Mouse (Mus musculus) liver (tissue): ENCODE measurements around the gene Slc10a1.
A peak's percentile ranks its signal among the peaks of the same experiment; 100 is the strongest.

Experiments
- DNase-seq: peaks from one replicate; pipeline ENCODE4 v3.0.0-alpha.2; 2020; ENCODE audit warnings: mixed read lengths

Gene Slc10a1

DNA sequence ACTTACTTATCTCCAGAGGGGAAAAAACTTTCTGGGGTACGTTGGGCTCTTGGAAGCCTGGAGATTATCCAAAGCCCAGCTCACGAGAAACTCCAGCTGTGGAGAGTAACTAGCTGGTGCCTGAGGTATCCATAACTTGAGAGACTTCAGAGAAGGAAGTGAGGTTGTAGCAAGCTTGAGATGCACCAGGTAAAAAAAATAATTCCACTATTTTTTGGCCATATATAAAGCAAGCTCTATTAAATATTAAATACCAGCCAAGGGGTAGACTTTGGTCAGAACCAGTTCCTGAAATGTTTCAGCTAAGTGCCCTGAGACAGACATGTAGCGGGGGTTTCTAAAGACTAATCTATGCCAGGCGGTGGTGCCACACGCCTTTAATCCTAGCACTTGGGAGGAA lies at the start of gene Slc10a1:
Gene Slc10a1, minus strand, starts transcription at position 101 of the 400 bp plus-strand sequence.
- DNase-seq: no peak

DNA sequence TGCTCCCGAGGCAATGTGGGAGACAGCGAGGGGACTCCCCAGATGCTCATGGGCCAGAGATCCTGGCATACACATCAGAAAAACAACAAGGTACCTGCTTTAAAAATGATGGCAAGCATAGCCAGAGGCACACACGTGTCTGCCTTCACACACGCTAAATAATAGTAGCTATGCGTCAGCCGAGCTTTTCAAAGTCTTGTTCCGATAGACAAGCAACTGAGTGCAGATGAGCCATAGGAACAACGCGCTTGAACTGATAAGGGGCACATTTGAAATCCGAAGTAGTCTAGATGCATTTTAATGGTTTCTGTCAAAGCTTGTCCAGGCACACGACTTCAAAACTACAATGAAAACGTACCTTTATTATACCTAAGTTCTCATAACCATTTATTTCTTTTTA lies 49.1 kb upstream of the Slc10a1 start:
- DNase-seq: no peak

DNA sequence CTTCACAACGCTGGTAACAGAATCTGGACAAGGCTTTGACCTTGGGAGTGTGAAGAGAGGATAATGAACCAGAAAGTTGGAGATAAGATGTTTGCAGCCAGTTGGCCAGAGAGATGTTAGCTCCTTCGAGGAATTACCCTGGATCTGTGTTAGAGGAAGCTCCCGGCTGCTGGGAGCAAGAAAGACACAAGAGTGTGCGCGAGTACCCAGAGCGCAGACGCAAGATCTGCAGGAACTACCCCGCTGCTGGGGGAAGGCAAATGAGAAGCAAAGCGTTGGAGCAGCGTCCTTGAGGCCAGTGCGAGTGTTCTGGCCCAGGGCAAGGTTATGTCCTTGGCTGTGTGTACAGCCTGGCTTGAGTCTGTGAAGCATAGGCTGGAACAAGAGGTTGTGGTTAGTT lies 45.0 kb upstream of the Slc10a1 start:
- DNase-seq: no peak

DNA sequence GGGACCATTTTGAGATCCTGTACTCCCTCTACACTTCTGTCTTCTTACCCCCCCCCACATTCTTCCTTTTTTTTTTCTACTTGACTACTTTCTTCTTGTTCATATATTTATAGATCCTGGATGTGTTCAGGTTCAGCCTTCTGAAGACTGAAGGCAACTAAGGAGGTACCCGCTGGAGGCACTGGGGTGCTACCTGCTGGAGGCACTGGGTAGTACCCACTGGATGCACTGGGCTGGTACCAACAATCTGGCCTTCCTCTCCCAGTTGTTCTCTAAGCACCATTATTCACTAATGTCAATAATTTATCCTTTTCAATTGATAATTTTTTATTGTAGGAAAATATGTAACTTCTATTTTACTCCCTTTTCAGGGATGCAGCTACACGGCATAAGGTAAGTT lies 43.5 kb upstream of the Slc10a1 start:
- no peak for DNase-seq

DNA sequence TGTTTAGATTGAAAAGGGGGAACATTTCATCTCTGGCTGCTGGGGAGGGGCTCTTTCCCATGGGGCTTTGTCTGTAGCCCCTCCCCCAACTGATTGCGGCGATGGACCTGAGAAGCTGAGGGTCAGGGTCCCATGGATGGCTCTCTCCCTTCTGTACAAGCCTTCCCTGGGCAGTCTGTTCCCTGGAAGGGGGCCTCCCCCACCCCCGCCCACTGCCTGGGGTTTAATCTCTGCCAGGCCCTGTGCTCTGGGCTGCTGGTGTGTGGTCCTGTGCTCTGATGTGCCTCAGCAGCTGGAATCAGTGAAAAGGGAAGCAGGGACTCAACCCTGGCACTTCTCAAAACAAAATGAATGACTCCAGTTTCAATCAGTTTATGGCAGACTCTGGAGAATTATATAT lies 41.3 kb upstream of the Slc10a1 start:
- no peak for DNase-seq

DNA sequence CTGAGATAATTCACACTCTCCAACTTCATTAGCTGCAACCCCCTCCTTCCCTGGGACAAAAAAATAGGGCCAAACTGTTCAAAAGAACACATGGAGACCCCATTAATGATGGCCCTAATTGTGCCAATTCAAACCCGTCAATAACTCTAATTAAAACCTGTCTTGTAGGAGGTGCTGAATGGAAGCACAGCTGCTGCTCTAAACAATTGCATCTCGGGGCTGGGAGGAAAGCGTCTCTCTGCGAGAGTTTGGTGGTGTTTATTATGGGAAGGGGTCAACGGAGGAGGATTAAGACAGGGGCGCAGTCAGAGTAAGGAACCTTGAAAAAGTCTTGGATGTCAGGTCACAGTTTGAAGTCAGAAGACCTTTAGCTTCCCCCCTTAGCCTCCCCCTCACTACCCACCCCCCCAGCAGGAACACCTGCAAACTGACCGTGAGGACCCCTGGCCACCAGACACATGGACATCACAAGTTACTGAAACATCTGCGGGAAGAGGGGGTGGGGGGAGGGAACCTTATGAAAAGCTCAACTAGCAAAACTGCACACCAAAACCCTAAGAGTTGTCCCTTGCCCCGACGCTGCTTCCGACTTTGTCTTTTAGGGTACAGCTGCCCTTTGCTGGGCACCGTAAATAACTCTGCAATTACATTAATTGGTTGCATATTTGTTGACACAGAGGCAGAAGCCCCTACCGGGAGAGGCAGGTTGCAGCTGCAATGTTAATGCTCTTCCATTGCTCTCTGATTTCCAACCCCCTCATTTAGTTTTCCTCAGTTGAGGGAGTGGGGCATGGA lies 34.5 kb upstream of the Slc10a1 start:
- DNase-seq: no peak

DNA sequence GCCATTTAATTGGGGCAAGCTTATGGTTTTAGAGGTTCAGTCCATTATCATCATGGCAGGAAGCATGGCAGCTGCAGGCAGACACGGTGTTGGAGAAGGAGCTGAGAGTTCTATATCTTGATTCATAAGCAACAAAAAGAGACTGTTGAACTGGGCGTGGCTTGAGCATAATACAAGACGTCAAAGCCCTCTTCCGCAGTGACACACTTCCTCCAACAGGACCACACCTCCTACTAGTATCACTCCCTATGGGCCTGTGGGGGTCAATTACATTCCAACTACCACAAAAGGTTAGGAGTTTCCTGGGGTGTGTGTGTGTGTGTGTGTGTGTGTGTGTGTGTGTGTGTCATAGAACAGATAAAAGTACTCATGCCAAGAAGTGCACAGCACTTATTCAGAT lies 32.4 kb upstream of the Slc10a1 start:
- DNase-seq: no peak

DNA sequence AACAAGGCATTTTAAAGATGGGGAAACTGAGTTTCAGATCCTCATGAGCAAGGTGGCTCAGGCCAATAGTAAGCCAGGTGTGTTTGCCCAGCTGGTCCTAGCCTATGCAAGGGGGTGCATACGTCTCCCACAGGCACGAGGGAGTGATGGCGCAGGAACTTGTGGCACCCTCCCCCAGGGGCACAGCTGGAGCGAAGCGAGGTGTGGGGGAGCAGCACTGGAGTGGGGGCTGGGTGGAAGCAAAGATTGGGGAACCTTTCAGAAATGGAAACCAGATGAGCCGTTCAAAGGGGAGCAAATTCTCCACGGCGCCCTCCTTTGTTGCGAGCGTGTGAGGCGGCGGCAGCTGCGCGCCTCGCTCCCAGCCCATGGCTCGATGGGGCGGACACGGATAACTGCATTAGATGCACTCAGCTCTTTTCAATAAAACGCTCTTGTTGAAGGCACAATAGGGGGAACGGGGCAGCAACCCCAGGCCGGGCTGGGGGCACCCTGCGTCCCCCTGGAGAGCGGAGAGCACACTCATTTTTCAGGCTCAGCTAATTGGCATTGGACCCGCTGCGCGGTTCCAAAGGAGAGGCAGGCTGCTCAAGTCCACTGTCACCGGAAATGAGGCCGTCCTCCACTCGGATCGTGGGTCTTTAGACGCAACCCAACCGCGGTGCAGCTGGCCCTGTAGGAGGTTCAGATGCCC lies 30.2 kb upstream of the Slc10a1 start:
- DNase-seq: no peak

- no peak for DNase-seq
Observed at GRCm38 (mm10) chr12:80997652-80998051, 29.1 kb upstream of the Slc10a1 start.

DNA sequence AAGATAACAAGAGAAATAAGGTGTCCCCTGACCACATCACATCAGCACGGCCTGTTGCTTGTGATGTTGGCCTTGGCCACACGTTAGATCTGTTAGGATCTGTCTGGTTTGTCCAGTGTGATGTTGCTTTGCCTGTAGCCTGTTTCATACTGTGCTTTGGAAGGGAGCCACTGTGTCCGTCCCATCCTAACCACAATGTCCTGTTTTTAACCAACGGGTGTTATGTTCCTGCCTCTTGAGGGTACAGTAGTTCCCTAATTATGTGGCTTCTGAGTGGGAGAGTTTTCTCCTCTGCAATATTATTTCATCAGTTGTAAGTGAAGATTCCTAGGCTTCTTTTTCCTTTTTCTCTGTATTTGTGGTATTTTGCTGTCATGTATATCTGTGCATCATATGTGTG lies 26.8 kb upstream of the Slc10a1 start:
- DNase-seq: no peak

DNA sequence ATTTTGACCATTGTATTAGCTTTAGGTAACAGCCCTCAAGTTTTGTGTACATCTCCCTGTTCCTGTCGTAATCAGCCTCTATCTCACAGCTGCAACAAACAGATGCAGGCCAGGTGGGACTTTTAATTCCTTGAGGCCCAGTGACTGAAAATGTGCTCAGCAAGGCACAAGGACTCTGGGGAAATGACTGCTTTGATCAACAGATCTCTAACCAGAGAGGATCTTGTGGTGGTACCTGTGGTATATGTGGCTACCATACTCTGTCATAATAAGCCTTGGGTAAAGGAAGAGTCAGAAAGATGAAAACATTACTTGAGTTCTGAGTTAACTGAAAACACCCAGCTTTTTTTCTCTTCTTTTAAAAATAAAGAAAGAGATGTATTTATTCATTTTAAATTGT lies 25.3 kb upstream of the Slc10a1 start:
- no peak for DNase-seq

DNA sequence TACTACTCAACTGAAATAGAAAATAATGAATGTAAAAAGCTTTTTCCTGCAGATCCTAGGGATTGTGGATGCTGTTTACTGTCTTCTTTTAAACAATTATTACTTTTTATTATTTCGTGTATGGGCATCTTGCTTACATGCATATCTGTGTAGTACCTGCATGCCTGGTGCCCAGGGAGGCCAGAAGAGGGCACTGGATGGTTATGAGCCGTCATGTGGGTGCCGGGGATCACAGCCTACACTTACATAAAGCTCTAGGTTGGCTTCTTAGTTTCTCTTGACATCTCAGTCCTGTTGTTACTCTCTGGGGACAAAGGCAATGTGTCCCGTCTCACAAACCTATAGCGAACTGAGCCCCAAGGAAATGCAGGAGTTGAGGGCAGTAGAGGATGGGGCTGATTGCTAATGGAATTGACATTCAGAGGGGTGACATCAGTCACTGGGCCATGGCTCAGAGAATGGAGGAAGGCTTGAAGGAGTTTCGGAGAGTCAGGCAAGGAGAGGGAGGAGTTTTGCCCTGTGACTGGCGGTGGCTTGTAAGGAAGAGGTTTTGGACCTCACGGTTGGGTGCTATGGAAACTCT lies 24.1 kb upstream of the Slc10a1 start:
- DNase-seq: no peak

GRCm38 (mm10) chr12:80991806-80992205 lies 23.3 kb upstream of the Slc10a1 start:
- no peak for DNase-seq

- no peak for DNase-seq
Observed at GRCm38 (mm10) chr12:80990901-80991445, 22.5 kb upstream of the Slc10a1 start.

- DNase-seq: peak; percentile 0
Observed at GRCm38 (mm10) chr12:80988286-80988685, 19.8 kb upstream of the Slc10a1 start.

DNA sequence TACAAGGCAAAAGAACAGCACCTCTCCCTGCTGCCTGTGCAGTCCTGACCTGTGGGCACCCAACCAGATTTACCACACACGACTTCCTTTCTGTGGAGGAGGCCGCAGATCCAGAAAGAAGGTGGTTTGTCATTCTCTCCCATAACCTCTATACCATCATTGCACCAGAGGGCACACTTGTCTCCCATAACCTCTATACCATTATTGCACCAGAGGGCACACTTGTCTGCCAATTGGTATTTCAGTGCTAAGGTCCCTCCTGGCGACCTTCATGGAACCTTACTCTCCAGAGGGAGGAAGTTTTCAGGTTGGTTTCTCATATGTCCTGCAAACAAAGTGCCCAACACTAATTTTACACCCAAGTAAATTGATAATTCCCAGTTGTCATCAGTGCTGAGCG lies 18.1 kb upstream of the Slc10a1 start:
- DNase-seq: peak; percentile 1

DNA sequence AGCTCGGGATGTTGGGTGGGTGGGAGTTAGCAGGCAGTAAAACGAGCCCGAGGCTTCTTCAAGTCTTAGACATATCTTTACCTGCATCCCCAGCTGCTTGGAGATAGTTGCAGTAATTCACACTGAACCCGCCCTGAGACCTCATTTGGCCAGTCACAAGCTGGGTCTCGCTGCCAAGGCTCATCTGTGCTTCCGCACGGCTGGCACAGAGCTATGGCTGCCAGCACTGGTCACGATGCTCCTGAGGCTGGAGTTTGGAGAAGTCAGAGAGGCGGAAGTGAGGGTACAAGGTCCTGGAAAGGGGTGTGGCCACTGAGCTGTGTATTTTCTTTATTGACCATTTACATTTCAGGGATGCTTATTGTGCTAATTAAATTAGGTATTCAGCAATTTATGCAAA lies 15.2 kb upstream of the Slc10a1 start:
- DNase-seq: peak; percentile 1

GRCm38 (mm10) chr12:80982326-80982725 lies 13.8 kb upstream of the Slc10a1 start:
- peak; percentile 61 for DNase-seq

DNA sequence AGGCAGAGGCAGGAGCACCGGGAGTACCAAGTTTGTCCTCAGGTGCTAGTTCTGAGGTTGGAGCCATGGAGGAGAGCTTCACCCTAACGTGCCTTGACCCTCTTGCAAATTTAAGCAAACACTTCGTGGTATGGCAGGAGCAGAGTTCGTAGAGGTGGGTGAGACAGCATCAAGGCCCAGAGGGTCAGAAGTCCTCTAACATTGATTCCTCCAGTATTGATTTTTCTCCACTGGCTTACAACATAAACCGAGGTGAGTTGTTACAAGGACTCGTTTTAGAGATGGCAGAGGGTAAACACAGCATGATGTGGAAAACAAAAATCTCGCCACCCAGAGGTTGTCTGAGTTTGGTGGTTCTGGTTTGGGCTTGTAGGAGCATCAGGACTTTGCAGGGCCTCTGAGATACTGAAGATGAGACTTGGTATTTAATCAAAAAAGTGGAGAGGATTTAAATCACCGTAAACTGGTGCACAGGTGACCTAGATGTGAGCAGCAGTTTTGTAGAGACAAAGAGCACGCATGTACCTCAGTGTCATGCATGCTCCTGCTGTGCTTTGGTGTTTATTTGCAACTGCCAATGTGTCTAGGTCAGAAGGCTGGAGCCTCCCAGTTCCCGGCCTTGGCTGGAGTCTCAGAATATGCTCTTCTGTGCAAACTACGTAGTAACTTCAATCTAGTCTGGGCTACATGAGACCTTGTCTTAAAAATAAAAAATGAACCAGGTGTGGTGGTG lies 7.6 kb upstream of the Slc10a1 start:
- DNase-seq: no peak

GRCm38 (mm10) chr12:80971756-80972155 lies 3.3 kb upstream of the Slc10a1 start:
- no peak for DNase-seq

DNA sequence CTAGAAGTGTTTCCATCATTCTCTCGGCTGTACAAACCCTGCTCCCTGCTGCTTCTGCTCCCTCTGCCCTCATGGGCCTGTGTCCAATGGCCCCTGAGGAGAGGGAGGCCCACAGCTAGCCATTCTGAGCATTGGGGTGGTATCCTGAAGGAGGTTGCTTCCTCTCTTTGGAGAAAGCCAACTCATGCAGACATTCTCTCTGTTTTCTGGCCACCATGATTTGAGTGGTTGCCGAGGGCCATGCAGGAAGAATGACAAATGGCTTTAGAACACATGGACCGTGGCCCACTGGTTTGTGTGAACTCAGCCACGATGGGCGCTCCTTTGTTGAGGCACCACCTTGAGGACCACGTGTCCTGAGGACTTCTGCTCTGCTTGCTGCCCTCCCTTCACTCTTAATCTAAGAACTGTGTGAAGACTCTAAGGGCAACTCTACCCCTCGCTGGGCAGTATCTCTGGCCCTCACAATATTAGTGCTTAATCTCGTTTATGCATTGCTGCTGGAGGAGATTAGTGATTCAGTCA lies 1.7 kb upstream of the Slc10a1 start:
- DNase-seq: no peak

GRCm38 (mm10) chr12:80967918-80968317 lies 587 bp downstream of the Slc10a1 start:
- no peak for DNase-seq
